Mouse (Mus musculus) MEL (cell line): ENCODE measurements around the gene Ranbp1. TPM values are rescaled to one million over a fixed set of nuclear protein-coding genes. Genes with fewer than 3 reads are reported as not detected.
A peak's percentile ranks its signal among the peaks of the same experiment; 100 is the strongest.

Source experiments
- DNase-seq: peaks from one replicate; pipeline ENCODE4 v3.0.0; 2011; ENCODE audit warnings: low read depth, low spot score
- H3K27ac ChIP-seq: 2 replicates; pipeline ENCODE4 v1.5.1; 2012; ENCODE audit warnings: low read depth, mild to moderate bottlenecking, control low read depth, low read length, moderate library complexity; ENCODE audit not compliant: control insufficient read depth
- H3K27me3 ChIP-seq, 2 experiments: fragments of 150-350 bp in 1 of 2; sonication (generic) in 1 of 2; 2 replicates each; pipeline ENCODE4 v1.6.1; 2012; ENCODE audit warnings: low read length in 2 of 2, mild to moderate bottlenecking in 2 of 2, improper control_type of control experiment in 1 of 2, moderate library complexity in 1 of 2; ENCODE audit not compliant: insufficient read depth in 2 of 2, control insufficient read depth in 1 of 2
- H3K36me3 ChIP-seq, 2 experiments: 2 replicates each; pipeline ENCODE4 v1.6.1; 2012 to 2014; ENCODE audit warnings: low read length in 2 of 2, improper control_type of control experiment in 1 of 2, inconsistent platforms in 1 of 2, mild to moderate bottlenecking in 1 of 2; ENCODE audit not compliant: insufficient read depth in 2 of 2, control insufficient read depth in 1 of 2
- H3K4me1 ChIP-seq, 2 experiments: fragments of 150-350 bp in 1 of 2; sonication (generic) in 1 of 2; 2 replicates each; pipeline ENCODE4 v1.6.1; 2012; ENCODE audit warnings: low read length in 2 of 2, improper control_type of control experiment in 1 of 2, mild to moderate bottlenecking in 1 of 2; ENCODE audit not compliant: insufficient read depth in 2 of 2, control insufficient read depth in 1 of 2
- H3K4me3 ChIP-seq, 2 experiments: fragments of 150-350 bp in 1 of 2; sonication (generic) in 1 of 2; 2 replicates each; pipeline ENCODE4 v1.5.1; 2012; ENCODE audit warnings: low read depth in 2 of 2, low read length in 2 of 2, mild to moderate bottlenecking in 2 of 2, moderate library complexity in 2 of 2, control low read depth in 1 of 2, improper control_type of control experiment in 1 of 2; ENCODE audit not compliant: control insufficient read depth in 1 of 2, insufficient read depth in 1 of 2
- H3K79me2 ChIP-seq: 2 replicates; pipeline ENCODE4 v1.6.1; 2012; ENCODE audit warnings: mild to moderate bottlenecking, low read length, moderate library complexity; ENCODE audit not compliant: control insufficient read depth, poor library complexity, insufficient read depth
- H3K9ac ChIP-seq: 2 replicates; pipeline ENCODE4 v1.6.1; 2012; ENCODE audit warnings: low read depth, mild to moderate bottlenecking, control low read depth, low read length, moderate library complexity; ENCODE audit not compliant: control insufficient read depth, poor library complexity, severe bottlenecking
- H3K9me3 ChIP-seq: fragments of 150-350 bp; sonication (generic); replicated peaks from 2 replicates; pipeline ENCODE4 v1.6.1; 2012; ENCODE audit warnings: mild to moderate bottlenecking, low read length, improper control_type of control experiment, moderate library complexity; ENCODE audit not compliant: insufficient read depth
- CHD1 ChIP-seq: IDR thresholded peaks from 2 replicates; pipeline ENCODE4 v1.6.1; 2012; ENCODE audit warnings: low read depth, mild to moderate bottlenecking, inconsistent platforms, low read length, improper control_type of control experiment
- CTCF ChIP-seq, 3 experiments: IDR thresholded peaks in 2 of 3; conservative IDR thresholded peaks in 1 of 3; 2 replicates each; pipeline ENCODE4 v1.5.1; 2011 to 2012; ENCODE audit warnings: low read length in 3 of 3, low read depth in 2 of 3, mild to moderate bottlenecking in 2 of 3, improper control_type of control experiment in 1 of 3, inconsistent platforms in 1 of 3, mixed read lengths in 1 of 3, moderate library complexity in 1 of 3; ENCODE audit not compliant: control insufficient read depth in 1 of 3, insufficient read depth in 1 of 3, poor library complexity in 1 of 3, severe bottlenecking in 1 of 3
- ELF1 ChIP-seq: IDR thresholded peaks from 2 replicates; pipeline ENCODE4 v1.6.1; 2014; ENCODE audit warnings: low read depth, mild to moderate bottlenecking, inconsistent platforms, low read length, improper control_type of control experiment, moderate library complexity
- GABPA ChIP-seq: IDR thresholded peaks from 2 replicates; pipeline ENCODE4 v1.6.1; 2012; ENCODE audit warnings: low read depth, mild to moderate bottlenecking, inconsistent platforms, low read length, improper control_type of control experiment, moderate library complexity
- HCFC1 ChIP-seq: IDR thresholded peaks from 2 replicates; pipeline ENCODE4 v1.6.1; 2012; ENCODE audit warnings: low read depth, mild to moderate bottlenecking, inconsistent platforms, low read length, improper control_type of control experiment, moderate library complexity
- JUND ChIP-seq: IDR thresholded peaks from 2 replicates; pipeline ENCODE4 v1.6.1; 2011; ENCODE audit warnings: low read depth, mild to moderate bottlenecking, improper control_type of control experiment, low read length
- MAZ ChIP-seq: IDR thresholded peaks from 2 replicates; pipeline ENCODE4 v1.6.1; 2012; ENCODE audit warnings: low read depth, mild to moderate bottlenecking, inconsistent platforms, low read length, improper control_type of control experiment
- MEF2A ChIP-seq: IDR thresholded peaks from 2 replicates; pipeline ENCODE4 v1.6.1; 2014; ENCODE audit warnings: low read depth, mild to moderate bottlenecking, inconsistent platforms, low read length, improper control_type of control experiment; ENCODE audit not compliant: poor library complexity, insufficient replicate concordance, severe bottlenecking; ENCODE audit errors: extremely low read depth
- NRF1 ChIP-seq: IDR thresholded peaks from 2 replicates; pipeline ENCODE4 v1.6.1; 2014; ENCODE audit warnings: low read depth, mild to moderate bottlenecking, inconsistent platforms, low read length, improper control_type of control experiment, moderate library complexity; ENCODE audit not compliant: poor library complexity, insufficient read depth, severe bottlenecking
- POLR2AphosphoS2 ChIP-seq: IDR thresholded peaks from 2 replicates; pipeline ENCODE4 v1.6.1; 2011; ENCODE audit warnings: low read length, improper control_type of control experiment
- POLR2AphosphoS5 ChIP-seq: IDR thresholded peaks from 2 replicates; pipeline ENCODE4 v1.6.1; 2012; ENCODE audit warnings: low read depth, borderline replicate concordance, mild to moderate bottlenecking, inconsistent platforms, low read length, moderate library complexity, mixed read lengths
- SMC3 ChIP-seq: IDR thresholded peaks from 2 replicates; pipeline ENCODE4 v1.6.1; 2011; ENCODE audit warnings: low read depth, low read length, improper control_type of control experiment
- TAL1 ChIP-seq: IDR thresholded peaks from 2 replicates; pipeline ENCODE4 v1.6.1; 2012; ENCODE audit warnings: mild to moderate bottlenecking, inconsistent platforms, low read length, moderate library complexity, mixed read lengths
- UBTF ChIP-seq: IDR thresholded peaks from 2 replicates; pipeline ENCODE4 v1.6.1; 2012; ENCODE audit warnings: low read depth, mild to moderate bottlenecking, inconsistent platforms, low read length, improper control_type of control experiment, moderate library complexity, borderline replicate concordance; ENCODE audit not compliant: insufficient read depth
- USF1 ChIP-seq: IDR thresholded peaks from 2 replicates; pipeline ENCODE4 v1.6.1; 2014; ENCODE audit warnings: low read depth, mild to moderate bottlenecking, inconsistent platforms, low read length, improper control_type of control experiment, moderate library complexity
- USF2 ChIP-seq, 2 experiments: IDR thresholded peaks; 2 replicates each; pipeline ENCODE4 v1.6.1; 2011 to 2012; ENCODE audit warnings: improper control_type of control experiment in 2 of 2, low read length in 2 of 2, borderline replicate concordance in 1 of 2, inconsistent platforms in 1 of 2, low read depth in 1 of 2, mild to moderate bottlenecking in 1 of 2; ENCODE audit not compliant: insufficient read depth in 1 of 2
- ZKSCAN1 ChIP-seq: IDR thresholded peaks from 2 replicates; pipeline ENCODE4 v1.6.1; 2012; ENCODE audit warnings: low read depth, mild to moderate bottlenecking, inconsistent platforms, low read length, improper control_type of control experiment, moderate library complexity
- ZMIZ1 ChIP-seq: IDR thresholded peaks from 2 replicates; pipeline ENCODE4 v1.6.1; 2012; ENCODE audit warnings: low read depth, mild to moderate bottlenecking, inconsistent platforms, low read length, improper control_type of control experiment, moderate library complexity
- ZNF384 ChIP-seq: IDR thresholded peaks from 2 replicates; pipeline ENCODE4 v1.6.1; 2012; ENCODE audit warnings: low read depth, mild to moderate bottlenecking, inconsistent platforms, low read length, improper control_type of control experiment
- polyA plus RNA-seq, 2 experiments: library from polyadenylated mRNA; stranded (reverse) in 1 of 2; unstranded in 1 of 2; fragments of >175 nt in 1 of 2; fragments of >200 nt in 1 of 2; gene quantifications; 2 replicates each; pipeline versions ENCODE4 v1.2.1 to v1.2.4; 2012; ENCODE audit warnings: low replicate concordance in 2 of 2, low read depth in 1 of 2; ENCODE audit not compliant: insufficient read length in 2 of 2, insufficient read depth in 1 of 2, missing spikeins in 1 of 2
- total RNA-seq: library from RNA; depleted of rRNA; stranded (reverse); fragments of 300-350 nt; gene quantifications from 2 replicates; pipeline ENCODE4 v1.2.3, GENCODE M21; 2012

Gene Ranbp1
- total and polyA plus RNA-seq, 3 experiments = 162 to 681 (median 440) TPM

DNA sequence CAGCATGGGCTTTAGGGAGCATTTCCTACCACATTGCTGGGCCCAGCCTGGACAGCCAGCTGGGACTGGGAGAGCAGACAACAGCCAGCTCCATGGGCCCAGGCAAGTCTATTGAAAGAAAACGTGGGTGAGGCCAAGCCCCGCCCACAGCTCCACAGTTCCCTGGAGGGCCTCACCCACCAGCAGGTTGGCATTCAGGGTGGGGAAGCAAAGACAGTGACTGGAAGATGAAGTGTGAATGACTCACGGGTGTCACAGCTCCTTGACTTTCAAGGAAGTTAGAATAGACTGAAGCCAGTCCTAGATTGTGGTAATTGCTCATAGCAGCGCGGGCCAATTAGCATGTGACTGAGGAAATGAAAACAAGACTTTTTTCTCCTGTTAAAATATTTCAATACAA is 53.5 kb downstream of the Ranbp1 start:
- no peak overlapping the region for H3K4me3 ChIP-seq
- no peaks in the 10 kb centered on the region for H3K9me3 ChIP-seq
- no peak for TF ChIP-seq USF1
- TF ChIP-seq MEF2A = no peak
- TF ChIP-seq MAZ = no peak
- no peak for TF ChIP-seq CHD1
- no peak for TF ChIP-seq HCFC1
- TF ChIP-seq ELF1 = no peak
- no peaks in the 10 kb centered on the region for H3K4me1 ChIP-seq
- H3K27me3 ChIP-seq = no peaks in the 10 kb centered on the region; a peak in 2 of 4 replicates
- H3K9ac ChIP-seq = no peak overlapping the region
- no peaks in the 10 kb centered on the region for H3K79me2 ChIP-seq
- no peak overlapping the region for H3K27ac ChIP-seq
- no peaks in the 10 kb centered on the region for H3K36me3 ChIP-seq
- DNase-seq = peak; percentile 61

DNA sequence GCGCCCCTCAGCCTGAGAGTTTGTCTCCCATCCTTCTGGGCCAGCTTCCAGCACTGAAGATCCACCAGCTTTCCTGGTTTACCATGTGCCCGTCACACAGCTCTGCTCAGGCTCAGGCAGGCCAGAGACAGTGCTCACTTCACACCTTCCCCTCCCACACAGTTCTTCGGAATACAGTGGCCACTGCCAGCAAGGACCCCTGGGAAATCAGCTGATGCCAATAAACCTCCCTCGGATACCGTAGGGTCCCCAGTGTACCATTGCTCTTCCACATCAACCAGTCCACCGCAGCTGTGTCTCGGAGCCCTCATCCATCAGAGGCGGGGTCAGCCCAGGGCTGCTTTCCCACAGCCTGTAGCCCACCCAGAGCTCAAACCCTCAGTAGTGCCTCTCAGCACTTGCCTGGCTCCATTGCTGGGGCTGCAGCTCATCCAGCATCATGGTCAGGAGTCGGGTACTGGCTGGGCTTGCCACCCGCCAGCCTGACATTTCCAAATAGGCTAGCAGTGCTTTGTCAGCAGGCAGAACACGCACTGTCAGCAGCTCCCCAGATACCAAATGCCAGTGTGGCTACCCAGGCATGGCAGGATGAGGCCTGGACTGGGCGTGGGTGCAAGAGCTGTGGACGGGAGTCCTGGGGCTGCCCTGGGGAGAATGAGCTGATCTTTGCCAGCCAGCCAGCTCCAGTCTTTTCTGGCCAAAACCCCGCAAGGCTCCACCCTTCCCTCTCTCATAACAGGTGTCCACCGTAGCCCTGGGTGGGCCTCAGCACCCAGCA is 54.1 kb downstream of the Ranbp1 start:
- no peaks in the 10 kb centered on the region for H3K79me2 ChIP-seq
- no peak overlapping the region for H3K27ac ChIP-seq
- H3K4me1 ChIP-seq = no peaks in the 10 kb centered on the region
- no peaks in the 10 kb centered on the region for H3K9me3 ChIP-seq
- no peak for TF ChIP-seq TAL1
- no peak for TF ChIP-seq POLR2AphosphoS2
- no peak overlapping the region for H3K9ac ChIP-seq
- DNase-seq = no peak
- H3K36me3 ChIP-seq = no peaks in the 10 kb centered on the region
- H3K27me3 ChIP-seq = no peaks in the 10 kb centered on the region; a peak in 2 of 4 replicates
- H3K4me3 ChIP-seq = no peak overlapping the region

DNA sequence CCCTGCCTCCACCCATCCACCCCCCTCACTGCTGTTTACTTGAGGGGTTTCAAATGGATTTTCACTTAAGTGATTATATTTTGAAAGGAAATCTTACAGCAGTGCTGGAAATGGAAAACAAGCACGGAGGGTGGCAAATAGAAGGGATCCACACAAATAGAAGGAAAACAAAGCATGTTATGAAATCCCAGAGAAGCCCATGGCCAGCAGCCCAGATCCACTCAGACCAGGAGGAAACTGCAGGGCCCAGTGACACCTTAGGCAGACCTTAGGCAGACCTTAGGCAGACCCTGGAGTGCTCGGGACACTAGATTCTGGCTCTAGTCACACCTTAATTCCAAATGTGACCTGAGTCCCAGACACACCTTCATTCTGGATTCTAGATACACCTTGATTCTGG is 57.5 kb downstream of the Ranbp1 start:
- DNase-seq = no peak
- Histone ChIP-seq H3K79me2 (no peaks in the 10 kb centered on the region), H3K9me3 (no peaks in the 10 kb centered on the region), H3K36me3 (no peaks in the 10 kb centered on the region), H3K4me1 (no peaks in the 10 kb centered on the region), H3K27me3 (no peaks in the 10 kb centered on the region; a peak in 2 of 4 replicates), H3K27ac (no peak overlapping the region), H3K4me3 (no peak overlapping the region), H3K9ac (no peak overlapping the region)
- no peak for TF ChIP-seq SMC3
- no peak for TF ChIP-seq ZNF384
- no peak for TF ChIP-seq HCFC1
- TF ChIP-seq CTCF (IDR thresholded peaks at IDR 0.05 in 2 of 3, conservative IDR thresholded peaks at IDR 0.05 in 1 of 3; ENCODE audit: control insufficient read depth in 1 of 3, insufficient read depth in 1 of 3, low read depth in 2 of 3, low read length in 3 of 3, poor library complexity in 1 of 3, severe bottlenecking in 1 of 3) = no peak
- no peak for TF ChIP-seq ZMIZ1
- no peak for TF ChIP-seq USF1
- no peak for TF ChIP-seq TAL1
- no peak for TF ChIP-seq ZKSCAN1
- no peak for TF ChIP-seq UBTF
- TF ChIP-seq GABPA = no peak
- TF ChIP-seq NRF1 = no peak
- TF ChIP-seq USF2 (IDR thresholded peaks at IDR 0.05; ENCODE audit: borderline replicate concordance in 1 of 2, insufficient read depth in 1 of 2, low read depth in 1 of 2, low read length in 2 of 2) = no peak
- TF ChIP-seq POLR2AphosphoS5 = no peak
- no peak for TF ChIP-seq ELF1
- no peak for TF ChIP-seq JUND
